Mouse (Mus musculus): Measurements from ENCODE around the gene Whrn. TPM values are rescaled to one million over a fixed set of nuclear protein-coding genes. Genes with fewer than 3 reads are reported as not detected.
A peak's percentile ranks its signal among the peaks of the same experiment; 100 is the strongest.

The Whrn gene
- polyA plus RNA-seq, 1 experiment from 2014 or later, result 1.9 TPM

DNA sequence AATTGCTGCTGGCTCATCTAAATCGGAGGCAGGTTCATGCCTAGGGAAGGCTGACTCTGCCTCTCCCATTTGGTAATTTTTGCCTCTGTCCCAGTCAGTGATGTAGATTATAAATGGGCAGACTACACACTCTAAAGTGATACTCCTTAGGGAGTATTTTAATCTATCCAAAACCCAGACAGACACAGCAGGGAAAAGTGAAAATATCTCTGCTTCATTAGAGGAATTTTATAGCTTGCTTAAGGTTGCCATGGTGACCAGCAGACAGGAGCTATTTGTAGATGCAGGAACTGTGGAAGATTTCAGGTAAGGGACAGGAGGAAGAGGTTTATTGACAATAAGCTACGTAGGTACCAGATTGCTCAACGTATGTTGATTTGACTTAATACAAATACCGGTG is 41.8 kb upstream of the Whrn start:
- WGBS, result 76% methylated on average over 4 of the region's 4 CpGs
- no peak overlapping the region for H3K4me2 ChIP-seq (replicated peaks; ENCODE audit: low read depth, low read length)
- TF ChIP-seq EP300 (IDR thresholded peaks at IDR 0.05) (no peak), CTCF (IDR thresholded peaks at IDR 0.05) (no peak)
- H3K27me3 ChIP-seq (replicated peaks; ENCODE audit: insufficient read depth, low read length), result no peaks in the 10 kb centered on the region
- H3K4me3 ChIP-seq (ENCODE audit: low read depth, low read length), result no peak overlapping the region
- ATAC-seq (no peak), DNase-seq (ENCODE audit: low spot score) (no peak)
- no peak overlapping the region for H3K27ac ChIP-seq (ENCODE audit: low read length)
- H3K4me1 ChIP-seq (ENCODE audit: insufficient read depth, low read depth, low read length), result no peaks in the 10 kb centered on the region
- H3K9me3 ChIP-seq (ENCODE audit: low read length), result no peaks in the 10 kb centered on the region
- H3K9ac ChIP-seq (replicated peaks; ENCODE audit: low read depth), result no peak overlapping the region
- no peaks in the 10 kb centered on the region for H3K36me3 ChIP-seq (ENCODE audit: insufficient read depth, low read length)

DNA sequence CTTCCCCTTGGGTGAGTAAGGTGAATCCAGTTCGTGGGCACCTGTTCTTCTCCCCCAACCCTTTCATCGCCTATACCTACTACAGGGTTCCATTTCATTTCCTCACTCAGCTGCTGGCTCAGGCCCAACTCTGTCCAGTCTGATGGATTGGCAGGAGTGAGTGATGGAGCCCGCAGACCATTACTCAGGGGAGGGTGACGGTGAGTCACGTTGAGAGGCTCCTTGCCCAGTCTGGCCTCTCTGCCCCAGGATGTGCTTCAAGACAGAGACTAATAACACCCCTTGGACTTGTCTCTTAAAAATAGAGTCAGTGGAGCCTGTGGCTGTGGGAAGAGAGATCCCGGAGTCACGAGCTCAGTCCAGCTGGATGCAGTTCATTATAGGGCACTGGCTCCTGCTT is 34.6 kb upstream of the Whrn start:
- TF ChIP-seq CTCF (IDR thresholded peaks at IDR 0.05), result no peak
- no peak for TF ChIP-seq EP300 (IDR thresholded peaks at IDR 0.05)
- no peak for DNase-seq (ENCODE audit: low spot score)
- Histone ChIP-seq H3K27me3 (replicated peaks; ENCODE audit: insufficient read depth, low read length) (no peaks in the 10 kb centered on the region), H3K9me3 (ENCODE audit: low read length) (no peaks in the 10 kb centered on the region), H3K4me1 (ENCODE audit: insufficient read depth, low read depth, low read length) (no peaks in the 10 kb centered on the region), H3K9ac (replicated peaks; ENCODE audit: low read depth) (no peak overlapping the region), H3K27ac (ENCODE audit: low read length) (no peak overlapping the region), H3K4me3 (ENCODE audit: low read depth, low read length) (no peak overlapping the region), H3K4me2 (replicated peaks; ENCODE audit: low read depth, low read length) (no peak overlapping the region), H3K36me3 (ENCODE audit: insufficient read depth, low read length) (no peaks in the 10 kb centered on the region)
- 53% methylated on average over 7 of the region's 7 CpGs for WGBS
- no peak for ATAC-seq

DNA sequence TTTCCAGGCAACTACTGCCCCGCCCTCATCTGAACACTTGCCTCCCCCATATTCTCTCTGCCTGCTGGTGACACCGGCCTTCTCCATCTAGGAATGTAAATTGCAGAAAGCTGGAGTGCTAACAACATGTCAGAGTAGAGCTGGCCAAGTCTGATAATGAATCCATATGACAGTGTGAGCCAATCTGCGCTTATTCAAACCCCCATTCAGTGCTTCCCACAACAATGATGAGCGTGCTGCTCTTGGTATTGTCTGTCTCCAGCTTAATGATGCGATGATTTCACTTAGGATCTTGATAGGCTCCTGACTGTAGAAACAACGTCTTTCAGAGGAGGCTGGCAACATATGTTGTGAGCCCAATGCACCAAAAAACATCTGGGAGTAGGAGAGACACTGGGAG is 33.2 kb upstream of the Whrn start:
- no peak for TF ChIP-seq CTCF (IDR thresholded peaks at IDR 0.05)
- TF ChIP-seq EP300 (IDR thresholded peaks at IDR 0.05), result no peak
- Histone ChIP-seq H3K9me3 (ENCODE audit: low read length) (no peaks in the 10 kb centered on the region), H3K4me1 (ENCODE audit: insufficient read depth, low read depth, low read length) (no peaks in the 10 kb centered on the region), H3K4me2 (replicated peaks; ENCODE audit: low read depth, low read length) (no peak overlapping the region), H3K27me3 (replicated peaks; ENCODE audit: insufficient read depth, low read length) (no peaks in the 10 kb centered on the region), H3K9ac (replicated peaks; ENCODE audit: low read depth) (no peak overlapping the region), H3K4me3 (ENCODE audit: low read depth, low read length) (no peak overlapping the region), H3K27ac (ENCODE audit: low read length) (no peak overlapping the region), H3K36me3 (ENCODE audit: insufficient read depth, low read length) (no peaks in the 10 kb centered on the region)
- WGBS, result 72% methylated on average over 6 of the region's 6 CpGs
- DNase-seq (ENCODE audit: low spot score) (peak; percentile 15), ATAC-seq (no peak)

DNA sequence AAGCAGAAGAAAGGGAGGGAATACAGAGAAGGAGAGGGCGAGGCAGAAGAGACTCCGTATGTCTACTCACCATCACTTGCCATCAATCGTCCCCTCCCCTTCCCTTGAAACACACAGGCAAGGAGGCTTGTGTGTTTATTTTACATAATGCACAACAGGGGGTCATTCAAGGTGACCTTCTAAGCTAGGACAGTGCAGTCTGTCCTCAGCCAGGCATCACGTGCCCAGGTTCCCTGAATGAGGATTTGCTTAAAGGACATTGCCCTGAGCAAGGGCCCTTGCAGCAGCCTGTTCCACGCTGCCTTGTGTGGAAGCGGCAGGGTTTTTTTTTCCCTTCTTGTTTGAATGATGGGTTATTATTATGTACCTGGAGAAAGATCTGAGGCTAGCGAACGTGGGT is 29.7 kb upstream of the Whrn start:
- H3K9me3 ChIP-seq (ENCODE audit: low read length), result no peaks in the 10 kb centered on the region
- ATAC-seq (no peak), DNase-seq (ENCODE audit: low spot score) (no peak)
- H3K9ac ChIP-seq (replicated peaks; ENCODE audit: low read depth), result no peak overlapping the region
- no peak overlapping the region for H3K4me2 ChIP-seq (replicated peaks; ENCODE audit: low read depth, low read length)
- no peaks in the 10 kb centered on the region for H3K36me3 ChIP-seq (ENCODE audit: insufficient read depth, low read length)
- 72% methylated on average over 8 of the region's 8 CpGs for WGBS
- no peaks in the 10 kb centered on the region for H3K27me3 ChIP-seq (replicated peaks; ENCODE audit: insufficient read depth, low read length)
- no peak overlapping the region for H3K27ac ChIP-seq (ENCODE audit: low read length)
- no peaks in the 10 kb centered on the region for H3K4me1 ChIP-seq (ENCODE audit: insufficient read depth, low read depth, low read length)
- TF ChIP-seq CTCF (IDR thresholded peaks at IDR 0.05), result no peak
- TF ChIP-seq EP300 (IDR thresholded peaks at IDR 0.05), result no peak
- no peak overlapping the region for H3K4me3 ChIP-seq (ENCODE audit: low read depth, low read length)

DNA sequence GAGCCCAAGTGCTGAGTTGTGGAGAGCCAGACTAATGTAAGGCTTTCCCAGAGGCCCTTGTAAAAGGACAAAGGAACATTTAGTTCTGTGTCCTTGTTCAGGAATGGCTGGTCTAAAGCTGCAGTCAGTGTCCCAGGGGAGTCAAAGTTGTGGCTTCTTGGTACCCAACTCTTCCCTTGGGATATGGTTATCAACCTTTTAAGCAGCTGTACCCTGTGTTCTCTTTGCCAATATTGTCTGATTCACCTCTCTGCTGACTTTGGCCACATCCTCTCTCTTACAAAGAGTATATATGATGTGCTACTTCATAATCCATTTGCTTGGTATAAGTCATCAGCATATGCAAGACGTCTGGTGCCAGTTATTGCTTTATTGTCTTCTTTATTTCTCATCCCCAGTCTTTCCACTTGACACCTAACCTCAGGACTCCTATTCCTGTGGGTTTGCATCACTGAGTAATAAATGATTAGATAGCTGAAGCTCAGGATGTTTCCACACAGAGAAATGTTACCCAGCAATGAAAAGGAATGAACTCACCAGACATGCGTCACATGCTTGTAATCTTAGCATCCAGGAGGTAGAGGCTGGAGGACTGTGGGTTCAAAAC is 26.1 kb upstream of the Whrn start:
- no peak for DNase-seq (ENCODE audit: low spot score)
- Histone ChIP-seq H3K9me3 (ENCODE audit: low read length) (no peaks in the 10 kb centered on the region), H3K4me1 (ENCODE audit: insufficient read depth, low read depth, low read length) (no peaks in the 10 kb centered on the region), H3K9ac (replicated peaks; ENCODE audit: low read depth) (no peak overlapping the region), H3K4me2 (replicated peaks; ENCODE audit: low read depth, low read length) (no peak overlapping the region), H3K36me3 (ENCODE audit: insufficient read depth, low read length) (no peaks in the 10 kb centered on the region), H3K27me3 (replicated peaks; ENCODE audit: insufficient read depth, low read length) (no peaks in the 10 kb centered on the region), H3K4me3 (ENCODE audit: low read depth, low read length) (no peak overlapping the region), H3K27ac (ENCODE audit: low read length) (no peak overlapping the region)
- no peak for ATAC-seq
- 72% methylated on average over 2 of the region's 2 CpGs for WGBS
- TF ChIP-seq CTCF (IDR thresholded peaks at IDR 0.05) (no peak), EP300 (IDR thresholded peaks at IDR 0.05) (no peak)

DNA sequence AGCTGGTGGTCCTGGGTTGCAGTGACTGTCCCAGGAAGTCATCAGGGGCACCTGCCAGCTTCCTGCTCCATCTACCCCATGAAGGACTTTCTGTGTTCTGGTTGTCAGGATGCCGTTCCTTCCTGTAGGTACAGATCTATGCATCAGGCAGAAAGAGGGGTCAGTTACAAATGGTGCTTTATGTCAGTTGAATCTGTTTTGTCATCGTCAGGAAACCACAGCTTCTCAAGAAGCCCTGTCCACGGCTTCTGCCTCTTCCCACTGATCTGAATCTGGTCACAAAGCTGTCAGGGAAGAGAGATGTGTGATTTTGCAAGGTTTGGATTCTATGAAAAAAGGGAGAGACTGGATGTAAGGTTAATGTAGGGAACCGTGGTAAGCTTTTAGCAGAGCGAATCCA is 19.2 kb upstream of the Whrn start:
- TF ChIP-seq EP300 (IDR thresholded peaks at IDR 0.05) (no peak), CTCF (IDR thresholded peaks at IDR 0.05) (no peak)
- 66% methylated on average over 5 of the region's 5 CpGs for WGBS
- Histone ChIP-seq H3K9me3 (ENCODE audit: low read length) (no peaks in the 10 kb centered on the region), H3K36me3 (ENCODE audit: insufficient read depth, low read length) (no peaks in the 10 kb centered on the region), H3K9ac (replicated peaks; ENCODE audit: low read depth) (no peak overlapping the region), H3K4me1 (ENCODE audit: insufficient read depth, low read depth, low read length) (no peaks in the 10 kb centered on the region), H3K4me3 (ENCODE audit: low read depth, low read length) (no peak overlapping the region), H3K27me3 (replicated peaks; ENCODE audit: insufficient read depth, low read length) (no peaks in the 10 kb centered on the region), H3K4me2 (replicated peaks; ENCODE audit: low read depth, low read length) (no peak overlapping the region), H3K27ac (ENCODE audit: low read length) (no peak overlapping the region)
- ATAC-seq, result no peak
- DNase-seq (ENCODE audit: low spot score), result no peak

DNA sequence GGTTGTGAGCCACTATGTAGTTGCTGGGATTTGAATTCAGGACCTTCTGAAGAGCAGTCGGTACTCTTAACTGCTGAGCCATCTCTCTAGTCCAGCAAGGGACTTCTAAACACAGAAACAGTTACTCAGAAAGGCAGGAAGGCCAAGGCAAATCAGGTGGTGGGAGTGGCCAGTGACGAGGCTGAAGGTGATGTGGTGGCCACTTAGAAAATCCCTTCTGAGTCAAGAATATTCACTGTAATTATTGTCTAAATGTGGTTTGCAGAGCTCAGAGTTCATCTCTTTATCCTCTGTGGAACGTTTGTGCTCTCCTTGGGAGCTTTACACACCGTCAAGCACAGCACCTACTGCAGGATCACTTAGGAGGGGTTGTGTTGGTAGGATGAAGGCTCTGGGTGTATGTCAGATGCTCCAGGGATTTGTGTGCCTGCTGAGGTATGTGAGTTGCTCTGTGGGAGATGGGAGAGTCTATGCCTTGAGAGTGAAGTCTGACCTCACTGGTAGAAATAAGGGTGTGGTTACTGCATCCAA is 18.7 kb upstream of the Whrn start:
- Histone ChIP-seq H3K27ac (ENCODE audit: low read length) (no peak overlapping the region), H3K36me3 (ENCODE audit: insufficient read depth, low read length) (no peaks in the 10 kb centered on the region), H3K4me1 (ENCODE audit: insufficient read depth, low read depth, low read length) (no peaks in the 10 kb centered on the region), H3K9ac (replicated peaks; ENCODE audit: low read depth) (no peak overlapping the region), H3K4me3 (ENCODE audit: low read depth, low read length) (no peak overlapping the region), H3K9me3 (ENCODE audit: low read length) (no peaks in the 10 kb centered on the region), H3K4me2 (replicated peaks; ENCODE audit: low read depth, low read length) (no peak overlapping the region), H3K27me3 (replicated peaks; ENCODE audit: insufficient read depth, low read length) (no peaks in the 10 kb centered on the region)
- ATAC-seq, result no peak
- WGBS, result 48% methylated on average over 4 of the region's 4 CpGs
- TF ChIP-seq EP300 (IDR thresholded peaks at IDR 0.05), result no peak
- no peak for TF ChIP-seq CTCF (IDR thresholded peaks at IDR 0.05)
- DNase-seq (ENCODE audit: low spot score), result no peak

Data from lung, postnatal 0 days (tissue).